In genomic region chr6:77827526-77827925, GRCm38 (mm10) we compare ENCODE assay signal across 20 mouse cellular contexts.
DNase-seq lines count a peak whose midpoint lies in the region; ATAC-seq and TF ChIP-seq lines count a peak whose summit lies in the region.
"Had no signal": no experiment of that assay in that cellular context is flagged by ENCODE, and none has a peak within 500 bp of the region (broad histone marks: within the 10 kb centered on the region; RNA-seq: fewer than 3 reads in every experiment).

No protein-coding gene starts in this region.

- H3K4me1 ChIP-seq in forebrain, embryonic 13.5 days, result peaks cover 2% of the 10 kb centered on the region; the same call in 1 of the 2 replicates
- H3K4me1 ChIP-seq in forebrain, postnatal 0 days (ENCODE audit: insufficient read depth), result no peaks in the 10 kb centered on the region
- no peaks in the 10 kb centered on the region for H3K4me1 ChIP-seq in hindbrain, postnatal 0 days (ENCODE audit: insufficient read depth, low read length)
- H3K4me1 ChIP-seq in hindbrain, embryonic 13.5 days (replicated peaks), result peaks cover 10% of the 10 kb centered on the region
- peaks cover 6% of the 10 kb centered on the region; the same call in 1 of the 2 replicates for H3K4me1 ChIP-seq in midbrain, embryonic 14.5 days (ENCODE audit: control insufficient read depth, insufficient read depth, low read length)
- H3K4me1 ChIP-seq in midbrain, postnatal 0 days (ENCODE audit: insufficient read depth, low read length), result no peaks in the 10 kb centered on the region
- no peaks in the 10 kb centered on the region for H3K4me1 ChIP-seq in neural tube, embryonic 14.5 days (ENCODE audit: control insufficient read depth, insufficient read depth, low read length)
- H3K4me1 ChIP-seq: embryonic facial prominence, embryonic 13.5 days; heart, embryonic 12.5 days had no signal

- no peaks in the 10 kb centered on the region for H3K9me3 ChIP-seq in forebrain, embryonic 13.5 days (replicated peaks)
- H3K9me3 ChIP-seq in forebrain, postnatal 0 days (ENCODE audit: low read length), result no peaks in the 10 kb centered on the region
- no peaks in the 10 kb centered on the region for H3K9me3 ChIP-seq in hindbrain, postnatal 0 days (ENCODE audit: low read length)
- H3K9me3 ChIP-seq in hindbrain, embryonic 13.5 days, result no peaks in the 10 kb centered on the region
- no peaks in the 10 kb centered on the region for H3K9me3 ChIP-seq in midbrain, embryonic 14.5 days (ENCODE audit: control insufficient read depth, low read length)
- no peaks in the 10 kb centered on the region for H3K9me3 ChIP-seq in midbrain, postnatal 0 days (ENCODE audit: low read length)
- H3K9me3 ChIP-seq in neural tube, embryonic 14.5 days (ENCODE audit: control insufficient read depth, low read length), result no peaks in the 10 kb centered on the region
- H3K9me3 ChIP-seq: embryonic facial prominence, embryonic 13.5 days; heart, embryonic 12.5 days had no signal

- no peak overlapping the region for H3K4me3 ChIP-seq in forebrain, embryonic 13.5 days
- H3K4me3 ChIP-seq in forebrain, postnatal 0 days (ENCODE audit: low read depth, low read length), result no peak overlapping the region
- H3K4me3 ChIP-seq in hindbrain, postnatal 0 days (ENCODE audit: low read length), result no peak overlapping the region
- H3K4me3 ChIP-seq in hindbrain, embryonic 13.5 days, result no peak overlapping the region
- no peak overlapping the region for H3K4me3 ChIP-seq in midbrain, embryonic 14.5 days (replicated peaks; ENCODE audit: low read depth, low read length)
- H3K4me3 ChIP-seq in midbrain, postnatal 0 days (ENCODE audit: low read depth, low read length), result no peak overlapping the region
- no peak overlapping the region for H3K4me3 ChIP-seq in neural tube, embryonic 14.5 days (ENCODE audit: low read depth, low read length)
- H3K4me3 ChIP-seq: embryonic facial prominence, embryonic 13.5 days; gastrocnemius, adult 2 months; heart, embryonic 12.5 days had no signal

- H3K27ac ChIP-seq in forebrain, embryonic 13.5 days, result no peak overlapping the region
- H3K27ac ChIP-seq in forebrain, postnatal 0 days (ENCODE audit: low read depth, low read length), result no peak overlapping the region
- no peak overlapping the region for H3K27ac ChIP-seq in hindbrain, postnatal 0 days
- no peak overlapping the region for H3K27ac ChIP-seq in hindbrain, embryonic 13.5 days
- no peak overlapping the region for H3K27ac ChIP-seq in midbrain, embryonic 14.5 days (replicated peaks; ENCODE audit: low read depth, low read length)
- H3K27ac ChIP-seq in midbrain, postnatal 0 days (ENCODE audit: low read depth, low read length), result no peak overlapping the region
- no peak overlapping the region for H3K27ac ChIP-seq in neural tube, embryonic 14.5 days (ENCODE audit: low read depth, low read length)
- H3K27ac ChIP-seq: embryonic facial prominence, embryonic 13.5 days; gastrocnemius, adult 2 months; hindbrain, embryonic 14.5 days had no signal

- H3K36me3 ChIP-seq in forebrain, embryonic 13.5 days (ENCODE audit: poor library complexity, severe bottlenecking), result no peaks in the 10 kb centered on the region
- no peaks in the 10 kb centered on the region for H3K36me3 ChIP-seq in forebrain, postnatal 0 days (ENCODE audit: insufficient read depth)
- H3K36me3 ChIP-seq in hindbrain, postnatal 0 days (ENCODE audit: insufficient read depth, low read length), result no peaks in the 10 kb centered on the region
- H3K36me3 ChIP-seq in hindbrain, embryonic 13.5 days, result no peaks in the 10 kb centered on the region
- H3K36me3 ChIP-seq in midbrain, embryonic 14.5 days (ENCODE audit: control insufficient read depth, insufficient read depth, low read length), result no peaks in the 10 kb centered on the region
- no peaks in the 10 kb centered on the region for H3K36me3 ChIP-seq in midbrain, postnatal 0 days (ENCODE audit: insufficient read depth, low read length)
- H3K36me3 ChIP-seq in neural tube, embryonic 14.5 days (ENCODE audit: control insufficient read depth, insufficient read depth, low read length), result no peaks in the 10 kb centered on the region
- H3K36me3 ChIP-seq: embryonic facial prominence, embryonic 13.5 days; heart, embryonic 12.5 days had no signal

- peak; percentile 61; the same call in 1 of the 2 replicates for ATAC-seq in forebrain, embryonic 13.5 days
- ATAC-seq in forebrain, postnatal 0 days, result no peak
- ATAC-seq in hindbrain, postnatal 0 days, result no peak
- no peak for ATAC-seq in hindbrain, embryonic 13.5 days (ENCODE audit: low FRiP score)
- ATAC-seq in midbrain, embryonic 14.5 days (ENCODE audit: low FRiP score, low TSS enrichment), result no peak; the same call in 1 of the 2 replicates
- no peak for ATAC-seq in midbrain, postnatal 0 days (ENCODE audit: low FRiP score)
- ATAC-seq in neural tube, embryonic 14.5 days (ENCODE audit: low read depth), result peak; percentile 21; the same call in 1 of the 2 replicates
- ATAC-seq: inflammation-experienced regulatory T-cells, adult 6 months; intestine, postnatal 0 days had no signal

- H3K9ac ChIP-seq in forebrain, embryonic 13.5 days, result no peak overlapping the region
- no peak overlapping the region for H3K9ac ChIP-seq in forebrain, postnatal 0 days
- no peak overlapping the region for H3K9ac ChIP-seq in hindbrain, postnatal 0 days (replicated peaks; ENCODE audit: low read length)
- no peak overlapping the region for H3K9ac ChIP-seq in hindbrain, embryonic 13.5 days
- no peak overlapping the region for H3K9ac ChIP-seq in midbrain, embryonic 14.5 days (replicated peaks; ENCODE audit: low read length)
- H3K9ac ChIP-seq in midbrain, postnatal 0 days (replicated peaks; ENCODE audit: low read length, poor library complexity, severe bottlenecking), result no peak overlapping the region
- no peak overlapping the region for H3K9ac ChIP-seq in neural tube, embryonic 14.5 days (replicated peaks; ENCODE audit: low read depth, low read length)
- H3K9ac ChIP-seq: embryonic facial prominence, embryonic 13.5 days; heart, embryonic 12.5 days; hindbrain, embryonic 14.5 days had no signal

- no peak overlapping the region for H3K4me2 ChIP-seq in forebrain, embryonic 13.5 days
- no peak overlapping the region for H3K4me2 ChIP-seq in forebrain, postnatal 0 days (ENCODE audit: low read depth)
- no peak overlapping the region for H3K4me2 ChIP-seq in hindbrain, postnatal 0 days (ENCODE audit: low read depth, low read length)
- no peak overlapping the region for H3K4me2 ChIP-seq in hindbrain, embryonic 13.5 days
- no peak overlapping the region for H3K4me2 ChIP-seq in midbrain, embryonic 14.5 days (ENCODE audit: low read length)
- no peak overlapping the region for H3K4me2 ChIP-seq in midbrain, postnatal 0 days (ENCODE audit: low read depth, low read length, poor library complexity, severe bottlenecking)
- H3K4me2 ChIP-seq in neural tube, embryonic 14.5 days (ENCODE audit: low read depth, low read length), result no peak overlapping the region
- H3K4me2 ChIP-seq: embryonic facial prominence, embryonic 13.5 days; heart, embryonic 12.5 days; hindbrain, embryonic 14.5 days had no signal

- no peaks in the 10 kb centered on the region for H3K27me3 ChIP-seq in forebrain, embryonic 13.5 days
- H3K27me3 ChIP-seq in forebrain, postnatal 0 days (ENCODE audit: insufficient read depth, low read length), result no peaks in the 10 kb centered on the region
- no peaks in the 10 kb centered on the region for H3K27me3 ChIP-seq in hindbrain, postnatal 0 days (ENCODE audit: insufficient read depth, low read length)
- H3K27me3 ChIP-seq in hindbrain, embryonic 13.5 days, result no peaks in the 10 kb centered on the region
- no peaks in the 10 kb centered on the region for H3K27me3 ChIP-seq in midbrain, embryonic 14.5 days (ENCODE audit: control insufficient read depth, insufficient read depth, low read length)
- no peaks in the 10 kb centered on the region for H3K27me3 ChIP-seq in midbrain, postnatal 0 days (ENCODE audit: insufficient read depth, low read length)
- no peaks in the 10 kb centered on the region for H3K27me3 ChIP-seq in neural tube, embryonic 14.5 days (ENCODE audit: control insufficient read depth, insufficient read depth, low read length)
- H3K27me3 ChIP-seq: CH12.LX; embryonic facial prominence, embryonic 13.5 days; heart, embryonic 12.5 days had no signal

- TF ChIP-seq CTCF in forebrain, postnatal 0 days (IDR thresholded peaks at IDR 0.05; ENCODE audit: low read depth), result no peak
- TF ChIP-seq CTCF in hindbrain, postnatal 0 days (IDR thresholded peaks at IDR 0.05; ENCODE audit: low read depth), result no peak
- no peak for TF ChIP-seq CTCF in midbrain, postnatal 0 days (IDR thresholded peaks at IDR 0.05)

- 46% methylated on average over 1 of the region's 1 CpGs for WGBS in forebrain, embryonic 13.5 days
- 42% methylated on average over 1 of the region's 1 CpGs for WGBS in forebrain, postnatal 0 days
- 65% methylated on average over 1 of the region's 1 CpGs for WGBS in hindbrain, postnatal 0 days
- WGBS in hindbrain, embryonic 13.5 days, result 34% methylated on average over 1 of the region's 1 CpGs
- 56% methylated on average over 1 of the region's 1 CpGs for WGBS in midbrain, embryonic 14.5 days
- 72% methylated on average over 1 of the region's 1 CpGs for WGBS in midbrain, postnatal 0 days
- 36% methylated on average over 1 of the region's 1 CpGs for WGBS in neural tube, embryonic 14.5 days

- no peak for DNase-seq in forebrain, postnatal 0 days
- DNase-seq in hindbrain, postnatal 0 days (ENCODE audit: low spot score), result peak; percentile 29
- DNase-seq in midbrain, embryonic 14.5 days, result peak; percentile 46
- no peak for DNase-seq in midbrain, postnatal 0 days (ENCODE audit: low spot score)
- DNase-seq: adrenal gland, adult 2 months; adrenal gland, postnatal 36 days; cerebellum, adult 11 months; cerebellum, adult 8-10 months; cerebellum, postnatal 14 days; gastrocnemius, adult 2 months; gastrocnemius, postnatal 25 days had no signal

Comparison
In these comparisons a context has a peak if more than half of its experiments do, and no peak if none do; other contexts are left out.
1. ATAC-seq: peak in forebrain, embryonic 13.5 days (single experiment) and neural tube, embryonic 14.5 days (single experiment); none in forebrain, postnatal 0 days (single experiment), hindbrain, postnatal 0 days (single experiment), hindbrain, embryonic 13.5 days (single experiment), midbrain, embryonic 14.5 days (single experiment) and midbrain, postnatal 0 days (single experiment).
2. DNase-seq: peak in hindbrain, postnatal 0 days (single experiment) and midbrain, embryonic 14.5 days (single experiment); none in forebrain, postnatal 0 days (single experiment) and midbrain, postnatal 0 days (single experiment).